Mouse (Mus musculus) kidney, adult 2 months (tissue): ENCODE measurements around the gene Gck.

Experiments used
- CTCF ChIP-seq: fragments of 200-500 bp; conservative IDR thresholded peaks from 2 replicates; pipeline ENCODE4 v1.5.1; 2011; ENCODE audit warnings: low read depth, mild to moderate bottlenecking, control low read depth, low read length, moderate library complexity, mixed read lengths; ENCODE audit not compliant: insufficient read depth, insufficient read length
- POLR2A ChIP-seq: fragments of 200-500 bp; IDR thresholded peaks from one replicate; pipeline ENCODE4 v1.6.1; 2011; ENCODE audit warnings: low read depth, low read length, control low read depth

DNA sequence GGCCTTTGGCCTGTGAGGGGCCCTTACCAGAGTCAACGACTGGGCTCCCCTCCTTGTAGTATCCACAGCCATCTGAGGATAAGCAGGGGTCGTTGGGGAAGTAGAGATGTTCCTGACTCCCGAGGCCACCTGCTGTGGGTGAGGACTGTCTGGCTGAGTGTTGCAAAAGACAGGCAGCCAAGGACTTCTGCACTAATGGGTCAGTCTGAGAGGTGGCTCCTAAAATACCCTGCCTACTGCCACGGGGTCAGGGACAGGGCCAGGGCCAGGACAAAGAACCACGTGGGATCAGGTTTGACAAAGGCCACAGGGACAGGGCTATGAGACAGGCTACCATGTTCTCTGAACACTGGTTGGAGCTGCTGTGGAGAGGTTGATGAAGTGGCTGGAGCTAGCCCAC lies 34.9 kb downstream of the Gck start:
- TF ChIP-seq CTCF (no peak), POLR2A (no peak)
